Mouse (Mus musculus) kidney, adult 10 weeks (tissue): ENCODE measurements around the gene Unc79. TPM values are rescaled to one million over a fixed set of nuclear protein-coding genes. Genes with fewer than 3 reads are reported as not detected.

ENCODE experiments used
- polyA plus RNA-seq: library from polyadenylated mRNA; stranded (reverse); fragments of 350-450 nt; fragmentation: Illumina TruSeq; extraction: RNeasy Lipid Tissue Mini Kit (QIAGEN cat#74804); gene quantifications from one replicate; pipeline ENCODE4 v1.2.3, GENCODE M21; 2014; ENCODE audit warnings: low read depth, low replicate concordance

Unc79 gene
- not detected for polyA plus RNA-seq

DNA sequence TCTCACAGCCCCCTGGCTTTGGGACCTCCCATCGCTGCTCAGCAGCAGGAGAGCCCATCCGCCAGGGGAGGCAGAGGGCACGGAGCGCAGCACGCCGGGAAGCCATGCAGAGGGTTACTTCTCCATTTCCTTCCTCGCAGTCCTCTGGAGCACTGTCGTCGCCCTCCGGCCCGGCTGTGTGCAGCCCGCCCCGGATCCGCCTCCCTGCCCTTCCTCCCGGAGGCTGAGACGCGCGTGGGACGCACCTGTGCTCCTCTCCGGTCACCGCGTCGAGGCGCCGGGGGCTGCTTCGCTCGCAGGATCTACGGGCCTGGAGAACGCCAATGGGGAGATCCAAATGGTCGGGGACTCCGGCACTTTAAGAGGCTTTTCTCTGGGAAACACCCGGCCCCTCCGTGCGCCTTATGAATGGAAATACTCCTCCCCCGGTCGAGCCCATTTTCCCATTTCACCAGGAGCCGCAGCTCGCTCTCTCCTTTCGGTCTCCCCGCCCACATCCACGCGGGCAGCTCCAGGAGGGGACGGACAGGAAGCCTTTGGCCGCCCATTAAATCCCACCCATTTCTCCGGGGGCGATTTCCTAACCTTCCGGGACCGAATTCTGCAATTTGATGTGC is at the start of gene Unc79:
Gene Unc79, plus strand, starts transcription at position 82 of the 617 bp plus-strand sequence.

DNA sequence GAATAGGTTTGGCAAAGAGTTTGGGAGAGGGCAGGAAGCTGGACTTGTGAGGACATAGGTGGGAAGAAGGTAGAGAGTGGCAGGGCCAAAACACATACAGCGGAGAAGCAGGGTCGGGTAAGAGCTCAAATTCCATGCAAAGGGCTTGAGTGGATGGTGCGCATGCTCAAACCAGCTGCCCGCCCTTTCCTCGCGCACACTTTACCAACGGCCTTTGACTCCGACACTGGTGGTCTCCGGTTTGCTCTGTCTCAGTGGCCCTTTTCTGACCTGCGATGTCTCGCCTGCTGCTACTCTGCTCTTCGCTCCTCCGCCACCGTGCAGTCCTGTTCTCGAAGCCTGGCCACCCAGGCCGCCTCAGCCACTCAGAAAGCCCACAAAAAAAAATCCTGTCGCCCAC is 49.6 kb upstream of the Unc79 start, which contains the start of gene Cox8c:
Gene Cox8c, plus strand, starts transcription at position 226 of the 400 bp plus-strand sequence.

Other genes with a start within 250 kb of the Unc79 start
- 0.32 TPM for gene Itpk1, start 243.9 kb upstream of the Unc79 start, polyA plus RNA-seq
- 5.8 TPM for gene Moap1, start 205.2 kb upstream of the Unc79 start, polyA plus RNA-seq
- gene Tmem251, start 205.1 kb upstream of the Unc79 start, polyA plus RNA-seq = 15.3 TPM
- not detected for gene Gm28051, start 191.1 kb upstream of the Unc79 start, polyA plus RNA-seq
- 16.9 TPM for gene Gon7, start 191.1 kb upstream of the Unc79 start, polyA plus RNA-seq
- gene Ubr7, start 190.9 kb upstream of the Unc79 start, polyA plus RNA-seq = 27.8 TPM
- gene Gm20604, start 190.2 kb upstream of the Unc79 start, polyA plus RNA-seq = 13.5 TPM
- gene Btbd7, start 70.4 kb upstream of the Unc79 start, polyA plus RNA-seq = 30.0 TPM
- not detected for gene Cox8c, start 49.5 kb upstream of the Unc79 start, polyA plus RNA-seq